Mouse (Mus musculus): ENCODE data around the gene Igfals.

Gene Igfals

GRCm38 (mm10) chr17:24865776-24866175 lies at the start of gene Igfals:
Gene Igfals (plus strand): TSS chr17:24865997.
- DNase-seq (ENCODE audit: low read depth, low spot score), result no peak

GRCm38 (mm10) chr17:24817503-24817902 lies 48.3 kb upstream of the Igfals start:
- DNase-seq (ENCODE audit: low read depth, low spot score), result no peak

- no peak for DNase-seq (ENCODE audit: low read depth, low spot score)
Measured at GRCm38 (mm10) chr17:24818172-24818571, 47.6 kb upstream of the Igfals start.

GRCm38 (mm10) chr17:24819469-24819868 lies 46.3 kb upstream of the Igfals start:
- no peak for DNase-seq (ENCODE audit: low read depth, low spot score)

GRCm38 (mm10) chr17:24821351-24822280 lies 44.2 kb upstream of the Igfals start:
- no peak for DNase-seq (ENCODE audit: low read depth, low spot score)

- no peak for DNase-seq (ENCODE audit: low read depth, low spot score)
Measured at GRCm38 (mm10) chr17:24839842-24840241, 26.0 kb upstream of the Igfals start, which contains the start of gene Hagh. Gene Hagh (plus strand): TSS chr17:24840143.

GRCm38 (mm10) chr17:24840341-24840740 lies 25.5 kb upstream of the Igfals start:
- DNase-seq (ENCODE audit: low read depth, low spot score), result no peak

GRCm38 (mm10) chr17:24841133-24841532 lies 24.7 kb upstream of the Igfals start:
- no peak for DNase-seq (ENCODE audit: low read depth, low spot score)

GRCm38 (mm10) chr17:24842631-24843030 lies 23.2 kb upstream of the Igfals start:
- no peak for DNase-seq (ENCODE audit: low read depth, low spot score)

- DNase-seq (ENCODE audit: low read depth, low spot score), result no peak
Measured at GRCm38 (mm10) chr17:24844525-24844924, 21.3 kb upstream of the Igfals start.

GRCm38 (mm10) chr17:24847386-24847785 lies 18.4 kb upstream of the Igfals start:
- no peak for DNase-seq (ENCODE audit: low read depth, low spot score)

GRCm38 (mm10) chr17:24848600-24849031 lies 17.2 kb upstream of the Igfals start:
- DNase-seq (ENCODE audit: low read depth, low spot score), result no peak

- no peak for DNase-seq (ENCODE audit: low read depth, low spot score)
Measured at GRCm38 (mm10) chr17:24849733-24850064, 16.1 kb upstream of the Igfals start.

GRCm38 (mm10) chr17:24850065-24850772 lies 15.6 kb upstream of the Igfals start, which contains the start of gene Fahd1:
Gene Fahd1 (minus strand): TSS chr17:24850364.
- peak; percentile 95 for DNase-seq (ENCODE audit: low read depth, low spot score)

GRCm38 (mm10) chr17:24850773-24851127 lies 15.0 kb upstream of the Igfals start:
- no peak for DNase-seq (ENCODE audit: low read depth, low spot score)

- no peak for DNase-seq (ENCODE audit: low read depth, low spot score)
Measured at GRCm38 (mm10) chr17:24851381-24852125, 14.2 kb upstream of the Igfals start.

- DNase-seq (ENCODE audit: low read depth, low spot score), result no peak
Measured at GRCm38 (mm10) chr17:24855838-24856464, 9.8 kb upstream of the Igfals start.

- no peak for DNase-seq (ENCODE audit: low read depth, low spot score)
Measured at GRCm38 (mm10) chr17:24856589-24856988, 9.2 kb upstream of the Igfals start.

- DNase-seq (ENCODE audit: low read depth, low spot score), result no peak
Measured at GRCm38 (mm10) chr17:24857831-24858470, 7.8 kb upstream of the Igfals start.

- DNase-seq (ENCODE audit: low read depth, low spot score), result no peak
Measured at GRCm38 (mm10) chr17:24858967-24859366, 6.8 kb upstream of the Igfals start.

GRCm38 (mm10) chr17:24860076-24860475 lies 5.7 kb upstream of the Igfals start:
- no peak for DNase-seq (ENCODE audit: low read depth, low spot score)
